Mouse (Mus musculus): ENCODE results near the gene Plin5.
A peak's percentile ranks its signal among the peaks of the same experiment; 100 is the strongest.
"Not testable (repeated sequence)": the region's sequence is repeated elsewhere in the genome, so short reads cannot be mapped to it uniquely, and the experiment has no call there.

Plin5 gene

DNA sequence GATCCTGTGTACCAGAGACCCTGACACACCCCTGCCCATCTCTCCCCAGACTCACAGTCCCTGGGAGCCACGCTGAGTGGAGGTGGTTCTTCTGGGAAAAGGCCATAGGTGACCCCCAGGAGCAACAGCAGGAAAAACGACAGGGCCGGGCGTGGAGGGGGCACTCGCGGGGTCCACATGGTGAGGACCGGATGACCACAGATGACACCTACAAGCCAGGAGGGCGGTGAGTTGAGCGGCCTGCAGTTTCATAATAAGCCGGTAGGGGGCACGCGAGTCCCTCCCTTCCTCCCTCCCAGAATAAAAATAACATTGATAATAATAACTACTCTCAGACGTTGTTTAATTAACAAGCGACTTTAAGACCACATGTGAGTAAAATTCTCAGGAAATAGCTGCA lies 15.3 kb upstream of the Plin5 start:
- peak; percentile 78 for DNase-seq

DNA sequence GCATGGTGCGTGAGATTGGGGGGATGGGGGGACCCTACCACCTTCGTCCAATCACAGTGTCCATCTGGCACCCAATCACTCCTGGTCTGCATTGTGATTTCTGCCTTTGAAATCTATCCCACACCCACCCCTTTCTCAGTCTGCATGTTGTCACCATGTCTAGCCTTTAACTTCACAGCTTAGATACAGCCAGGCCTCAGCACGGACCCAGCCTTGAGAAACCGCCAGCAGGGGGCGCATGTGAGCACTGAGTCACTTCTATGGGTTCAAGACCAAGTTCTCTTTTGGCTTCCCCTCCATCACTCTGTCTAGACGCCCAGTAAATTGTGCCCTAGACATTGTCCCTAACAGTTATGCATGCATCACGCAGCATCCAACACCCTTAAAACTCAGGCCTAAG lies 14.4 kb upstream of the Plin5 start:
- peak; percentile 79 for DNase-seq

DNA sequence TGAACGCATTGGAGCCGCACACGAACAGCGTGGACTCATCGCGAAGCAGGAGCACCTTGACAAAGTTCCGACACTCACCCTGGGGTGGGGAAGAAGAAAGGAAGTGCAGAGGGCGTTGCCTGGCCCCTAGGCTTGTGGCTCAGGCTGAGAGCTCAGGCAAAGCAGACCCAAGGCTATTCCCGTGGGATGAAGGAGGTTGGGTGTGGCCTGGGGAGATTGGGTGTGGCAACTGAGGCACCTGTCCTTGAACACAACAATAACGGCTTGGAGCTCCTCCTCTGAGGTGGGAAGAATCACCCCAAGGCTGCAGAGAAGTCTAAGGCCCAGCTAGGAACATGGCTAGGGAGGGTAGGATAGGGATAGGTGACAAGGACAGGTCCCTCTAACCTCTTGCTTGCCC lies 13.7 kb upstream of the Plin5 start:
- DNase-seq = no peak

DNA sequence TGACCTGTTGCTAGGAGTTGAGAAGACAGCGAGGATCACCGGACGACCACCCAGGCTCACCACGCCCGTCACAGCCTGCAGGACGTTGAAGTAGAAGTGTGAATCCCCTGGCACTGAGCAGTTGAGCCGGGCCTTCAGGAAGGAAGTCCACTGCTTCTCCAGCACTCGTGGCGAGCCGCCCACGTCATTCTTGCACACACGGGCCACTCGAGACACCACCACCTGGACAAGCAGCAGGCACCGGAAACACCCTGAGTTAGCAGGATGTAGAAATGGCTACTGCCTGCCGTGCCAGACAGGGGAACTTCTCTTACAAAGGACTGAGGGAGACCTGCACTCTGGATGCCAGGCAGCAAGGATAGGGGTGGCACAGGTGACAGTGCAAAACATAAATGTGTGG lies 10.8 kb upstream of the Plin5 start:
- DNase-seq = no peak

DNA sequence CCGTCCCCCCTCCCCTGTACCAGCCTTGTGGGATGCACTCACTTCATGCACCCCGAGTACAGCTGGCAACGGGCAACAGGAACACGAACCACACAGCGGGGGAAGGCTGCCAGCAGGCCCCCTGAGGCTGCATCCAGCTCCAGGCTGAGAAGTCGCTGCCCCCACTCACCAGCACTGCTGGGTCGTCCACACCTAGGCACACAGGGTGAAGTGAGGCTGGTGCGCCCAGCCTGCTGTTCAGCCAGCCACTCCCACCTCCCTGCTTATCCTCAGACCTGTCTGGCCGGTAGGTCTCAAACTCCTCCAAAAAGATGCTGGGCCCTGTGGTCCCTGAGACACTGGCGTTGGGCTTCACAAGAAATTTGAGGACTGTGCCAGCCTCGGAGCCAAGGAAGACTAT lies 8.8 kb upstream of the Plin5 start:
- no peak for DNase-seq

DNA sequence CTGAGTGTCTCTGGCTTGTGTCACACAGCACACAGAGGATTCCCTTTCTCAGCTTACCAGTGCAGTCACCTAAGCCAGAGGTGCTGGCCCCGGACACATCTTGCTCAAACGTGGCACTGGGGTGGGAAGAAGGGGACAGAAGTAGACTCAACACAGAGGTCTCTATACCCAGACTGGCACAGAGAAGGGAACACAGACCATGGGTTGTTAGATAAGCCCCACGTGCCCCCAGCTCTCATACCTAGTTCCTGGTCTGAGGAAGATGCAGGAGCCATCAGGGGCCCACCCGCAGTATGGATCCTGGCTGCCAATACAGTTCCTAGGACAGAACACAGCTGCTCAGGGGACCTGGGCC lies 7.9 kb upstream of the Plin5 start:
- no peak for DNase-seq

DNA sequence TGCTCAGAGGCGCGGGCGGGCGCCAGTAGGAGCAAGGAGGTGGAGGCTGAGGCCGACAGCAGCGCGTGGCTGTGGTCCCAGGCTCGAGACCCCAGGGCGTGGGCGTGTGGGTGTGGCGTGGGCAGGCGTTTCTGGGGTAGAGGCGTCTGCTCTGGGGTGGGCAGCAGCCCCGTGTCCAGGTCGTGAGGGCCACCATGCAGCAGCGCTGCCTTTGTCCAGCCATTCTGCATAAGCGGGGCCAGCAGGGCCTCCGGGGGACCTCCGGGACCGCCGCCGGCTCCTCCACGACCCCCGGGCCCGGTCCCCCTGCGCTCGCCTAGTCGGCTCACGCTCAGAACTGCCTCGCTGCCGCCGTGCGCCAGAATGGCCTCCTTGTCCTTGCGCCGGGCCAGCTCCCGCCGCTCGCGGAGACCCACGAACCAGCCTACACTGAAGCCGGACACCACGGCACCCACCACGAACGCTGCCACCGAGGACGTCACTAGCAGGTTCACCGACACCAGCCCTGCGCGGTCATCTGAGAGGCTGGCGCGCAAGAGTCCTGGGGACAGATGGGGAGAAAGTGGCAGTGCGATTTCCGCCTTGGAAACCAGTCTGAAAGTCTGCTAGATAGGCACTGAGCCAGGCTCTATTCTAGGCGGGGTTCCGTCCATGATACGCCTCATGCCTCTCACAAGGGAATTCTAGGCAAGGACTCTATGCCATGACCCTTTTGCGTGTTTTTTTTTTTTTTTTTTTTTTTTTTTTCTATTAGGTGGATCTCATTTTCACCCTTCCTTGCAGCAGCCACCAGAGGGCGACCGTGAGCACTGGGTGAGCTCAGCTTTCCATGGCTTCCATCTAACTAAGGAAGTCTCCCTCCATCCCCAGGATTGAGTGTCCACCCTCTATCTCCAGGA lies 7.2 kb upstream of the Plin5 start:
- peak; percentile 60 for DNase-seq

DNA sequence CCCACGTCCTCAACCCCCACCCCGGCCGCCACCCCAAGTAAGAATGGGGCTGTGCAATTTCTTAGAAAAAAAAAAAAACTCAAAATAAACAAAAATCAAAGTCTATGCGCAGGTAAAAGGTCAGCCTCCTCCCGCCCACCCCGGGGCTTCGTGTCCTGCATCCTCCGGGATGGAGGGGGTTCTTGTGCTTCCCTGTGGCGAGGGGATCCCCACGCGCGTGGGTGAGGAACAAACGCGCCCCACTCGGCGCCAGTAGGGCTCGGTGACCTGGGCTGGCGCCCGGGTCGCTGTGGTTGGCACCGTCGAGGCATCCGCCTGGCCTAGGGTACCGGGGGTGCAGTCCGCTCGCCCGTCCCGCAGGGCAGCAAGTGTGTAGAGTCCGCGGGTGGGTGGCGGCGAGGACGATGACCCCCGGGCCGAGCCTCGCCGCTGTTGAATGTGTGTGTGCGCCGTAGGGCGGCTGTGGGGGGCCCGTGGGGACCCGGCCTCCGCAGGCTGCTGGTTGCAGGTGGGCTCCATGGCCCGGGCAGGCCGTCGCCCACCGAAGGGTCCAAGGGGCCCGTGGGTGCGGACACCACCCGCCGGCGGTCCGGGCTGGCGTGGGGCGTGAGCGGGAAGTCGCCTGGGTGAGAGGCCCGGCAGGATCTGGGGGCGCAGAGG lies 6.4 kb upstream of the Plin5 start:
- no peak for DNase-seq

DNA sequence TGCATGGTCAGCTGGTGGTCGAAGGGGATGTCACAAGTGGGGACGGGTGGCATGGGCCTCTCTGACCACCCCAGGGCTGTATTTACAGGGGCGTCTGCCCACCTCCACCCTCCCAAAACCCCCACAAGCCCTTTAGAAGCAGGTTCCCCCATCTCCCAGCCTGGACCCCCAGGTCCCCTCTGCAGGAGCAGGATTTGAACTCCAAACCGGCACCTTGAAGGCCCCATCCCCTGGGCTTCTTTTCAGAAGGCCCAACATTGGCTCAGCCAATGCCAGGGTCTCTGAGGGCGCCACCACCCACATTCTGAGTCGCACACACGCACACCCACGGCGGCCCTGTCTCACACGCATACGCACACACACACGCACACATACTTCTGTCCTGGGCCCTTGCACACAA lies 5.8 kb upstream of the Plin5 start:
- no peak for DNase-seq

DNA sequence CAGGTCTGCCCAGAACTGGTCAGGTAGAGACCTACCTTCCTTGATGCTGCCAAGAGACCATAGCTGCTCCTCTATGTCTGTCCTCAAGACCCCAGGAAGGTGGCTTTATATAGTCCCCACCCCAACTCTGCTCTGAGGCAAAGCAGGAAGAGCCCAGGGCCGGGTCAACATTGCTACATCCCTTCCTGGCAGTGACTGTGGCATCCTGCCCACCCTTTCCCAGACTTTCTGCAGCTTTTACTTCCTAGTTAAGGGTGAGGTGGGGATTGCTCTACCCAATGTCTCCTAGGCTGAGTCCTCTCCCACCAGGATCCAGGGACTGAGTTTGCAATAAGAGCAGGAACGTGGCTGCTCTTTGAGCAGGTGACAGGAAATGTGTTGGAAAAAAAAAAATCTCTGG lies 4.4 kb upstream of the Plin5 start, which contains the start of gene Lrg1:
Gene Lrg1 (minus strand): TSS at position 176 of the 400 bp plus-strand sequence.
- DNase-seq = peak; percentile 45

DNA sequence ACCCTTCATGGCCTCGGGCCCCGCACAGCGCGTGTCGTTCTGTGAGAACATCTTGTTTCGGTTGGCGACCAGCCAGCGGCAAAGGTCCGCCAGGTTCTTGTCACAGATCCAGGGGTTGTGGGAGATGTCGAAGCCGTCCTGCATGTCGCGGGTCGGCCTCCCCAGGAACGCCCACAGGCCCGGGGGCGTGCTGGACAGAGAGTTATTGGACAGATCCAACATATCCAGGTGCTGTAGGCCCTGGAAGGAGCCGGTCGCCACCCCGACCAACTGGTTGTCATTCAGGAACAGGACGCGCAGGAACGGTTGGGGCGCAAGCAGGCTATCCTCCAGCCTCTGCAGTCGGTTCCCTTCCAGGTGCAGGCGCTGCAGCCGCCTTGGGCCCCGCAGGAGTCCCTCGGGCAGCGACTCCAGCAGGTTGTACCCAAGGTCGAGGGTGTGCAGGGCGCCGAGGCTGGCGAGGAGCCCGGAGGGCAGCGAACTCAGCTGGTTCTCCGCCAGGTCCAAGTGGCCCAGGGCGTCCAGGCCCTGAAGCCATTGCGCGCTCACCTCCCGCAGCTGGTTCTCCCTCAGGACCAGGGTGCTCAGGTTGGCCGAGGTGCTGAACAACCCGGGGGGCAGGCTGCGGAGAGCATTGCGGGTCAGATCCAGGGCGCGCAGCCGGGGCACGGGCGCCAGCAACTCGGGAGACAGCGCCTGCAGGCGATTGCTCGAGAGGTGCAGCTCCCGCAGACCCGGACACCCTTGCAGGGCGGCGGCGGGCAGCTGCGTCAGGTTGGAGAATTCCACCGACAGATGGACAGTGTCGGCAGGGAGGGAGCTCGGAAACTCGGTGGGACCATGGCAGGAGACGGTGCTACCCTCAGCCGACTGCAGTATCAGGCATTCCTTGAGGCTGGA lies 2.8 kb upstream of the Plin5 start:
- DNase-seq = peak; percentile 51

DNA sequence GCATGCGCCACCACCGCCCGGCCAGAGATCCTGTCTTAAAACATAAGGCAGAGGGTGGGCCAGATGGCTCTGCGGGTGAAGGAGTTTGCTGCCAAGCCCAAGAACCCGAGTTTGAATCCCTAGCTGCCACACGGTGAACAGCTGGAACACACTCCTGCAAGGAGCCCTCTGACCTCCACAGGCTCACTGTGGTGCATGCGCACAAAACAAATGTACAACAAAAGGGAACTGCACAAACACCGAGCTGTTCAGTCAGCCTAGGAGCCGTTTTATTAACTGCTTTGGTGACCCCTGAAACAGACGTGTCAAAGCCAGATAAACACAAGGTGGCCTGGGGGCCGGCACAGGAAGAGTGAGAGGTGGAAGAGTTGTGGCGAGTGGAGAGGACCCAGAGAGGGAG lies 2.0 kb upstream of the Plin5 start:
- DNase-seq = no peak

DNA sequence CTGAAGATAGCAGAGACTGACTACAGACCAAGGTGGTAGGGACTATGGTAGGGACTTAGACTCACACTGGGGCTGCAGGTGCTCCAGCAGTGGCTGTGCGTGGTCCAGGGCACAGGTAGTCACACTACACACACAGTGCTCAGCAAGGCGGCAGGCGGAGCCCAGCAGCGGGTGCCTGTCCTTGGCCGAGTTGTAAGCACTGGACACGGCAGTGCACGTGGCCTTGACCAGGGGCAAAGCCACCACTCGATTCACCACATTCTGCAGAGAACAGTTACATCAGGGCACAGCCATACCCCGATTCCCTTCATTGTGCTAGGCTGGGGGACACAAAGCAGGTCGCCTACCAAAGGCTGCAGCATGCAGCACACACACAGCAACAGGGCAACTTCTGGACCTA lies 1.2 kb downstream of the Plin5 start:
- no peak for DNase-seq

DNA sequence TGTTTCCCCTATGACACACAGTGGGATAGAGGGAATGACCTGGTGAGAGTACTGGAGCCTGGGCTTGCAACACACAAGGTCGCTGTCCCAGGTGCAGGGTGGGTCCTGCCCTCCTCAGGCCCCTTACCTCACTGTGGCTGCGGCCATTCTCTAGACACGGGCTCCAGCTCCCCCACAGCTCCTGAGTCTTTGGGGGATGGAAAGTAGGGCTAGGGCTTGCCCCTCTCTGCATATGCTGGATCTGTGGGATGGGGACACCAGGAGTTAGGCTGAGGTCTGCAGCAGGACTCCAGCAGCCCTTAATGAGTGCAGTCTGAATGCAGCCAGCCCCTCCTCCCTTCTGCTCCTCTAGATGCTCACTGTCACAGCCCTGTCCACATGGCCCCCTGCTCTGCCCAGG lies 4.7 kb downstream of the Plin5 start:
- DNase-seq = peak; percentile 1

DNA sequence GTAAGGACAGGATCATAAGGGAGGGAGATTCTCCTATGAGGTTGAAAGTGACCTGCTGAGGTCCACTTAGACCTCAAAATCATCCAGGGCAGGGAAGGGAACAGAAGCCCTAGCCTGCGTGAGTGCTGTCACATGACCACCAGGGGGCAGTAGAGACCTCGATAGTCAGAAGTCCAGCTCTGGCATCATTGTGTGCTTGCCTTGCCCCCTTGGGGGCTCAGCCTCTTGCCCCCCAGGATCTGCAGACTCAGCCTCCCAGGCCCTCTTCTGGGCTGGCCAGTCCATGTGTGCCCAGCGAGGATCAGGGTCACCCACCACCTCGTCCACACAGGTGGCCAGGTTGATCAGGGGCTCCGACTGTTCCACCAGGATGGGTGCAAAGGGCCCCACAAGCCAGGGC lies 5.5 kb downstream of the Plin5 start:
- DNase-seq = peak; percentile 75

DNA sequence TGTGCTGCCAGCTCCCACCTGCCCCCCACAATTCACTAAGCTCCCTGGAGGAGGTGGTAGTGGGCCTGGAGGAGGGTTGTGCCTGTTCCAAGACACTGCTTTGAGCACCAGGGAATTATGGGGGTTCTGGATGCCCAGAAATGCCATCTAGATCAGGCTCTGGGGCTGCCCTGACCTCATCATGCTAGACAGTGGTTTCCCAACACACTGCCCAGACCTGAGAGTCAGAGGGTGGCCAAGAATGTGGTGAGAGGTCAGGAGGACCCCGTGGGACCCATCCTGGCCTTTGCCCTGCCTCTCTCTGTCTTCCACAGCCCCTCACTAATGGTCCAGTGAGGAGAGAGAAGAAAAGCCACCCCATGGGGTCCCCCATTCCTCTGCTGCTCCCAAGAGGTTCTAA lies 6.4 kb downstream of the Plin5 start:
- DNase-seq = no peak

DNA sequence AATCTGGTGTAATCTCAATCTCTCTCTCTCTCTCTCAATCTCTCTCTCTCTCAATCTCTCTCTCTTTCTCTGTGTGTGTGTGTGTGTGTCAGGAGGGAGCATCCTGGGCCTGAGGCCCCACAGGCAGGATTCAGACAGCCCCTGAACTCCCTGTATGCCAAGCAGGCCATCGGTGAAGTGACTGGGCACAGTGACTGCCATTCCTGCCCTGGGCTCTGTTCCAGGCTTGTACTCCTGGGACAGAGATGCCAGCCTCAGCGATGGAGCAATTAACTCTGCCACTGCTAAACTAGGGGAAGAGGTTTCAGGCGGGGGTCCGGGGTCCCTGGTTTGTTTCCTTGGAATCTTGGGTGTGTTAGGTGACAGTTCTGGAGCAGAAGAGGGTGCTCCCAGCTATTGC lies 6.8 kb downstream of the Plin5 start:
- DNase-seq = no peak

DNA sequence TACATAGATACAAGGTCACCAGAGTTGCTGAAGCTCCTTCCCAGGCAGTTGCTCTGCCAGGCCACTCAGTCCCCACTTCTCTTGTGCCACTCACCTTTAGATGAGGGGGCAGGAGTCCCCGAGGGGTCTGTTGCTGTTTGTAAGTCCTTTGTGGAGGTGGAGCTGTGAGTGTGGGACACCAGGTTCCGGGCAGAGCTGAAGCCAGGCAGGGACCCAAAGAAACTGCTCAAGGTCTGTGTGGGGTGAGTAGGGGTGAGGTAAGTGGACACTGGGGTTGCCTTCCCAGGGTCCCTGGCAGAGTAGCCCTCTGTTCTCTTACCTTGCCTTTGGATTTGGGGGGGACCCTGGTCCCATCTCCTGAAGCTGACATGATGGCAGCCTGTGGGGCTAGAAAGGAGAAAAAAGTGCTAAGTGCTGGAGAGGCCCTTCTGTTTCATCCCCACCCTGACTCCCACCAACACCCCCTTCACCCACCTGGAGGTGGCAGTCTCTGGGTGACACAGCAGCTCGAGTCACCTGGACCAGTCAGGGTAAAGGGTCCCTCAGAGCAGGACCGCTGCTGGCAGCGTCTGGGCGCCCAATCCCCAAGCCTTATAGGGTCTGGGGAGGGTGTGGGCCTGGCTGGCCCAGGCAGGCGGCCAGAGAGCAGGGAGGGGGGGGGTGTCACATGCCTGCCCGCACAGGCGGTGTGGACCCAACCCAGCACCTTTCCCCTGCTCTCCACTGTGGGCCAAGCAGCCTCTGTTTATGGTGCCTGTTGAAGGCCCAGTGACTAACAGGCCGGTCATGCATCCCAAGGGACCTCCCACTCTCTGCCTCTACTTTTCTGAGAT lies 8.0 kb downstream of the Plin5 start, which contains the start of gene Plin4:
Gene Plin4 (minus strand): TSS at position 585 of the 833 bp plus-strand sequence.
- DNase-seq = no peak

DNA sequence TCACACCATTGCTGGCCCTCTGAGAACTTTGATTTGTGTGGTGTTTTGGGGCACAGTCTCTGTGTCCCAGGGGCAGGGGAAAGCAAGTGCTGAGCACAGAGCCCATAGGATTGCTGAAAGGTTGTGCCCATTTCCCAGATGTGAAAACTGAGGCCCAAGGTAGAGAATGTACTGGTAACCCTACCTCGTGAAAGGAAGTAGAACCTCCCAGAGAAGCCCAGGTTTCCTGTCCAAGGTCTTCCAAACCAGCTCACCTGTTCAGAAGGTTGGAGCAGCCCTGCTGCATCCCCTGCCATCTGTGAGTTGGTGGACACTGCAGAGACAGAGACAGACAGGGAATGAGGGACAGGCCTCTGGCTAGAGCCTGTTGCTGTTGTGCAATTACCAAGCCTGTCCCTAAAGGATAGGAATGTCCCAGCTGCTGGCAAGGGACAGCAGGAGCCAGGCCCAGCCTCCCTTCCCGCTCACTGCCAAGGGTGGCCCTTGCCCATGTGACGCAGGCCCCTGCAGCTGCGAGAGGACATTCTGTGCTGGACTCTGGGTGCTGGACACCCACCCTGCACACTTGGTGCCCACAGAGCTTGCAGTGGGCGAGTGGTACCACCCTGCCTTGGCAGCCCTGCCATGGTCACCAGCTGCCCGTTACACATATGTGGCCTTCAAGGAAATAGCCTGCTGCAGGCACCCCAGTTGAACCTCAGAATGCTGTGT lies 8.9 kb downstream of the Plin5 start:
- DNase-seq = peak; percentile 69

DNA sequence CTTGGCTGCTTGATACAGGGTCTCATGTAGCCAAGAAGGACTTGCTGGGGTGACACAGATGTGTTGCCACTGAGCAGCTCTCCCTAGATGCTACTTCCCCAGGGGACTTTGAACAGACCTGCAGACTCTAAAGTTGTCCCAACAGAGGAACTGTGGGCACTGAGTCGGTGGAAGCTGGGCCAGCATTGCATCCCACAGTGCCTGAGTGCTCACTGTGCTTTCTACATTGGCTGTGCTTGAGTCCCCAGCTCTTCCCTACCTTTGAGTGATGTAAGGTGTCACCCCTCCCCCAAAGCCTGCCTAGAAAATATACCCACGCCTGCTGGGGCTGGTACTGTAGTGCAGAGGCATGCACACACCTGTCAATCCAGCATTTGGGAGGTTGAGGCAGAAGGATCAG lies 9.7 kb downstream of the Plin5 start:
- DNase-seq = no peak

DNA sequence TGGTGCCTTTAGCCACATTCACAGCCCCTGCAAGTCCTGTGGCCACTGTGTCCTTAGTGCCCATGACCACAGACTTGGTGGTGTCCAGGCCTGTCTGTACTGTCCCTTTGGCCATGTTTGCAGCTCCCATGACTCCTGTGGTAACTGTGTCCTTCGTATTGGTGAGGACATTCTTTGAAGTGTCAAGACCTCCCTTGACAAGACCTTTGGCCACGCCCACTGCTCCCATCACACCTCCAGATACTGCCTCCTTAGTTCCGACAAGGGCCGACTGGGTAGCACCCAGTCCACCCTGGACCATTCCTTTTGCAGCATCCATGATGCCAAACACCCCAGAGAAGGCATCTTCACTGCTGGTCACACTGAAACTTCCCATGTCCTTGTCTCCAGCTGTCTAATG lies 10.4 kb downstream of the Plin5 start:
- DNase-seq = no peak

DNA sequence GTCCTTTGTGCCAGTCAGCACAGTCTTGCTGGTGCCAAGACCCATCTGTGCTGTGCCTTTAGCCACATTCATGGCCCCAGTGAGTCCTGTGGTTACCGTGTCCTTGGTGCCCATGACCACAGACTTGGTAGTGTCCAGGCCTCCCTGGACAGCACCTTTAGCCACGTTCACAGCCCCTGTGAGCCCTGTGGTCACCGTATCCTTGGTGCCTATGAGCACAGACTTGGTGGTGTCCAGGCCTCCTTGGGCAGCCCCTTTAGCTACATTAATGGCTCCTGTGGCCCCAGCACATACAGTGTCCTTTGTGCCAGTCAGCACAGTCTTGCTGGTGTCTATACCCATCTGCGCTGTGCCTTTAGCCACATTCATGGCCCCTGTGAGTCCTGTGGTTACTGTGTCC lies 11.0 kb downstream of the Plin5 start:
- not testable (repeated sequence) for DNase-seq

Data from lung, postnatal 10 days (tissue).